Mouse (Mus musculus): Measurements from ENCODE around the gene Unc79.

The Unc79 gene

GRCm38 (mm10) chr12:102948778-102949394 lies at the start of gene Unc79:
Gene Unc79, plus strand, starts transcription at chr12:102948859.
- DNase-seq: peak; percentile 2

- DNase-seq: no peak
Measured at GRCm38 (mm10) chr12:102899091-102899490, 49.6 kb upstream of the Unc79 start, which contains the start of gene Cox8c. Gene Cox8c, plus strand, starts transcription at chr12:102899316.

- DNase-seq: no peak
Measured at GRCm38 (mm10) chr12:102908191-102908590, 40.5 kb upstream of the Unc79 start.

GRCm38 (mm10) chr12:102916073-102916472 lies 32.6 kb upstream of the Unc79 start:
- DNase-seq: no peak

GRCm38 (mm10) chr12:102929764-102930163 lies 18.9 kb upstream of the Unc79 start:
- DNase-seq: no peak

GRCm38 (mm10) chr12:102930335-102930734 lies 18.3 kb upstream of the Unc79 start:
- no peak for DNase-seq

GRCm38 (mm10) chr12:102930789-102931188 lies 17.9 kb upstream of the Unc79 start:
- no peak for DNase-seq

- no peak for DNase-seq
Measured at GRCm38 (mm10) chr12:102935892-102936291, 12.8 kb upstream of the Unc79 start.

- DNase-seq: no peak
Measured at GRCm38 (mm10) chr12:102945571-102945970, 3.1 kb upstream of the Unc79 start.

- no peak for DNase-seq
Measured at GRCm38 (mm10) chr12:102947826-102948225, 833 bp upstream of the Unc79 start.

GRCm38 (mm10) chr12:102949395-102950208 lies 943 bp downstream of the Unc79 start:
- peak; percentile 21 for DNase-seq

GRCm38 (mm10) chr12:102960051-102960775 lies 11.6 kb downstream of the Unc79 start:
- DNase-seq: no peak

- DNase-seq: no peak
Measured at GRCm38 (mm10) chr12:102961066-102961465, 12.4 kb downstream of the Unc79 start.

GRCm38 (mm10) chr12:102964486-102964885 lies 15.8 kb downstream of the Unc79 start:
- DNase-seq: no peak

- no peak for DNase-seq
Measured at GRCm38 (mm10) chr12:102980584-102980983, 31.9 kb downstream of the Unc79 start.

GRCm38 (mm10) chr12:102981543-102981942 lies 32.9 kb downstream of the Unc79 start:
- no peak for DNase-seq

- no peak for DNase-seq
Measured at GRCm38 (mm10) chr12:102985401-102985800, 36.7 kb downstream of the Unc79 start.

- DNase-seq: no peak
Measured at GRCm38 (mm10) chr12:102987736-102988135, 39.1 kb downstream of the Unc79 start.

GRCm38 (mm10) chr12:103008491-103008890 lies 59.8 kb downstream of the Unc79 start:
- DNase-seq: no peak

- DNase-seq: no peak
Measured at GRCm38 (mm10) chr12:103018161-103018560, 69.5 kb downstream of the Unc79 start.

- DNase-seq: no peak
Measured at GRCm38 (mm10) chr12:103036692-103037091, 88.0 kb downstream of the Unc79 start.

GRCm38 (mm10) chr12:103039332-103039731 lies 90.7 kb downstream of the Unc79 start:
- no peak for DNase-seq

GRCm38 (mm10) chr12:103040136-103040535 lies 91.5 kb downstream of the Unc79 start:
- no peak for DNase-seq

- no peak for DNase-seq
Measured at GRCm38 (mm10) chr12:103041401-103041800, 92.7 kb downstream of the Unc79 start.

Data from lung, postnatal 36 days (tissue).